Mouse (Mus musculus) lung, embryonic 16.5 days (tissue): ENCODE results near the gene Pilra. TPM values are rescaled to one million over a fixed set of nuclear protein-coding genes. Genes with fewer than 3 reads are reported as not detected.

ENCODE experiments used
- ATAC-seq: fragments of 200-750 bp; cut with Nextera tagmentation; 2 replicates; pipeline ENCODE4 v1.8.0; 2017; ENCODE audit warnings: low read depth, mild to moderate bottlenecking, moderate library complexity
- H3K27ac ChIP-seq: fragments of 300-500 bp; sonication (generic); 2 replicates; pipeline ENCODE4 v1.5.1; 2014; ENCODE audit warnings: mild to moderate bottlenecking, control low read depth, low read length
- H3K27me3 ChIP-seq: fragments of 300-500 bp; sonication (generic); 2 replicates; pipeline ENCODE4 v1.6.1; 2014; ENCODE audit warnings: low read depth, low read length, mixed read lengths; ENCODE audit not compliant: control insufficient read depth, insufficient read depth
- H3K36me3 ChIP-seq: fragments of 300-500 bp; sonication (generic); 2 replicates; pipeline ENCODE4 v1.6.1; 2014; ENCODE audit warnings: low read length; ENCODE audit not compliant: control insufficient read depth, insufficient read depth
- H3K4me1 ChIP-seq: fragments of 300-500 bp; sonication (generic); replicated peaks from 2 replicates; pipeline ENCODE4 v1.6.1; 2014; ENCODE audit warnings: low read length, mixed read lengths; ENCODE audit not compliant: control insufficient read depth, insufficient read depth
- H3K4me2 ChIP-seq: fragments of 300-500 bp; sonication (generic); 2 replicates; pipeline ENCODE4 v1.6.1; 2014; ENCODE audit warnings: low read depth, low read length, control low read depth
- H3K4me3 ChIP-seq: fragments of 300-500 bp; sonication (generic); 2 replicates; pipeline ENCODE4 v1.5.1; 2014; ENCODE audit warnings: mild to moderate bottlenecking, low read length, control low read depth
- H3K9ac ChIP-seq: fragments of 300-500 bp; sonication (generic); 2 replicates; pipeline ENCODE4 v1.6.1; 2014; ENCODE audit warnings: low read length, control low read depth
- H3K9me3 ChIP-seq: fragments of 300-500 bp; sonication (generic); 2 replicates; pipeline ENCODE4 v1.6.1; 2016; ENCODE audit warnings: low read length; ENCODE audit not compliant: control insufficient read depth
- WGBS: fragments of 180-500 bp; shearing (Covaris S2); extraction: QIAGEN DNeasy Blood & Tissue Kit; methylation state at CpG from one replicate; pipeline ENCODE4 v1.1.7; 2014; 5-methylcytosine and 5-hydroxymethylcytosine counted together
- polyA plus RNA-seq: library from polyadenylated mRNA; unstranded; fragments of >200 nt; fragmentation: Nextera tagmentation; extraction: Ambion mirVana; gene quantifications from 2 replicates; pipeline ENCODE4 v1.2.1, GENCODE M21; 2015

Pilra gene
- polyA plus RNA-seq, 1 experiment from 2014 or later, result 5.2 TPM

DNA sequence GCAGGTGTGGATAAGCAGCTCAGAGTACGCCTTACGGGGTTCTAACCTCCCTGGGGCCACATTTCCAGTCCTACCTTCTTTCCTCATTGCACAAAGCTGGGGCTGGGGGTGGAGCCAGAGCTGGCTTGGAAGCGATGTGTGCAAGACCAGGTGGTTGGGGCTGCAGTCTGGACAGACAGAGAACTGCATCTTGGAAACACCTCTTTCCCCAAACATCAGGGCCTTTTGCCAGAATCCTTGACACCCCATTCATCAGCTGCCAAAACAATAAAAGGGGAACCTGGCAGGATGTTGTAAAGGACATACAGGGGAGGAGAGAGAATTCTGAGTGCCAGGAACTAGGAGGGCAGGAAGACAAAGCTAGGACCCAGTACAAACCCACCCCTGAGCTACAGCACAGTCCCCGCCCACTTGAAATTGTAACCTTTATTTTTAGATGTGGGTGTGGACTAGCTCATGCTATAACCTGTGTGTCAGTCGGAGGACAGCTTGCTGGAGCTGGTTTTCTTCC lies 59.6 kb downstream of the Pilra start:
- peaks cover 18% of the 10 kb centered on the region for H3K4me1 ChIP-seq
- no peak overlapping the region for H3K4me3 ChIP-seq
- no peak overlapping the region for H3K4me2 ChIP-seq
- ATAC-seq, result peak; percentile 16; the same call in 1 of the 2 replicates
- no peaks in the 10 kb centered on the region for H3K27me3 ChIP-seq
- peaks cover 8% of the 10 kb centered on the region for H3K36me3 ChIP-seq
- WGBS, result 23% methylated on average over 5 of the region's 5 CpGs
- 0 out of 2 replicates have a peak overlapping the region, but pooled peaks have one; percentile 10 for H3K9ac ChIP-seq
- no peaks in the 10 kb centered on the region for H3K9me3 ChIP-seq
- peak overlapping the region; percentile 19; the same call in 1 of the 2 replicates for H3K27ac ChIP-seq

DNA sequence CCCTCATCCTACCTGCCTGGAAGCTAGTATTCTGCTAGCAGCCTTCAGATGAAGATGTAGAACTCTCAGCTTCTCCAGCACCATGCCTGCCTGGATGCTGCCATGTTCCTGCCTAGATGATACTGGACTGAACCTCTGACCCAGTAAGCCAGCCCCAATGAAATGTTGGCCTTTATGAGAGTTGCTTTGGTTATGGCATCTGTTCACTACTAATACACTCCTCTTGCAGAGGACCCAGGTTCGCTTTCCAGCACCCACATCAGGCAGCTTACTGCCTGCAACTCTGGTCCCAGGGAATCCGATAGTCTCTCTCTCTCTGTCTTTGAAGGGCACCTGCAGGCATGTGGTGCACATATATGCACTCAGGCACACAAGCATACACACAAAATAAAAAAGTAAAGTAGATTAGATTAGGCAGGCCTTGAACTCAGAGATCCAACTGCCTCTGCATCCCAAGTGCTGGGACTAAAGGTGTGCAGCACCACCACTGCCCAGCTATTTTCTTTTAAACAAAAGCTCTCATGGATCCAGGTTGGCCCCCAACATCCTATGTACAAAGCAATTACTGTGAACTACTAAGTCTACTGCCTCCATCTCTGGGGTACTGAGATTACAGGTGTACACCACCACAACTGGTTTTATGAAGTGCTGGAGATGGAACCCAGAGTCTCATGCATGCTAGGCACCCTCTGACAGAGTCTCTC lies 60.3 kb downstream of the Pilra start:
- 87% methylated on average over 2 of the region's 2 CpGs for WGBS
- no peak for ATAC-seq
- no peaks in the 10 kb centered on the region for H3K27me3 ChIP-seq
- no peaks in the 10 kb centered on the region for H3K9me3 ChIP-seq
- H3K4me1 ChIP-seq, result peaks cover 18% of the 10 kb centered on the region
- peak overlapping the region; percentile 19; the same call in 1 of the 2 replicates for H3K27ac ChIP-seq
- H3K4me2 ChIP-seq, result no peak overlapping the region
- H3K4me3 ChIP-seq, result no peak overlapping the region
- no peak overlapping the region for H3K9ac ChIP-seq
- H3K36me3 ChIP-seq, result peaks cover 4% of the 10 kb centered on the region; the same call in 1 of the 2 replicates

DNA sequence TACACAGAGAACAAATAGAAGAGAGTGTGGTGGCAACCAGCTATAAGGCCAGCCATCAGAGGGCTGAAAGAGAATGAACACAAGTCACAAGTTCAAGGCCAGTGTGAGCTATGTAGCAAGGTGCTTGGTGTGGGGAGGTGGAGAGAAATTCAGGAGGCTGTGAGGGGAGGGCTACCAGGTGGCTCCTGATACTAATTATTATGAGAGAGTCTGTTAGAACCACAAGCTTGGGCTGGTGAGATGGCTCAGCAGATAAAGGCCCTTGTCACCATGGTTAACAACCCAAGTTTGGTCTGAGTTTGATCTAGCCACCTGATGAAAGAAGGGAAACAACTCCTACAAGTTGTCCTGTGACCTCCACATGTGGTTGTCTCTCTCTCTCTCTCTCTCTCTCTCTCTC lies 63.3 kb downstream of the Pilra start:
- Histone ChIP-seq H3K27me3 (no peaks in the 10 kb centered on the region), H3K9ac (no peak overlapping the region), H3K36me3 (no peaks in the 10 kb centered on the region), H3K4me2 (no peak overlapping the region), H3K27ac (no peak overlapping the region), H3K9me3 (no peaks in the 10 kb centered on the region), H3K4me1 (peaks cover 3% of the 10 kb centered on the region; the same call in 1 of the 2 replicates), H3K4me3 (no peak overlapping the region)
- no peak for ATAC-seq

Other genes with a start within 250 kb of the Pilra start
- 30.4 and 30.7 TPM in 2 replicates for gene Mospd3, start 235.2 kb downstream of the Pilra start, polyA plus RNA-seq
- gene Pcolce, start 222.5 kb downstream of the Pilra start, polyA plus RNA-seq, result 119 and 123 TPM in 2 replicates
- gene Fbxo24, start 207.3 kb downstream of the Pilra start, polyA plus RNA-seq, result 0.13 and 0.15 TPM in 2 replicates
- 34.2 and 42.6 TPM in 2 replicates for gene Lrch4, start 207.2 kb downstream of the Pilra start, polyA plus RNA-seq
- 14.8 and 18.1 TPM in 2 replicates for gene Gm20605, start 207.1 kb downstream of the Pilra start, polyA plus RNA-seq
- 9.7 and 12.4 TPM in 2 replicates for gene Sap25, start 194.9 kb downstream of the Pilra start, polyA plus RNA-seq
- gene Irs3, start 190.6 kb downstream of the Pilra start, polyA plus RNA-seq, result 0.38 TPM in 1 of 2 replicates, not detected in the other
- 14.2 and 16.3 TPM in 2 replicates for gene Agfg2, start 151.6 kb downstream of the Pilra start, polyA plus RNA-seq
- 1.6 and 1.9 TPM in 2 replicates for gene Nyap1, start 94.7 kb downstream of the Pilra start, polyA plus RNA-seq
- 140 and 146 TPM in 2 replicates for gene Tsc22d4, start 90.6 kb downstream of the Pilra start, polyA plus RNA-seq
- 25.9 and 30.5 TPM in 2 replicates for gene Ppp1r35, start 57.4 kb downstream of the Pilra start, polyA plus RNA-seq
- 10.0 and 10.5 TPM in 2 replicates for gene Mepce, start 48.6 kb downstream of the Pilra start, polyA plus RNA-seq
- gene Zcwpw1, start 48.5 kb downstream of the Pilra start, polyA plus RNA-seq, result 24.3 and 26.8 TPM in 2 replicates
- 1.1 and 1.8 TPM in 2 replicates for gene Pilrb1, start 21.8 kb upstream of the Pilra start, polyA plus RNA-seq
- 1.1 and 1.5 TPM in 2 replicates for gene Pilrb2, start 35.5 kb upstream of the Pilra start, polyA plus RNA-seq
- 0.77 and 0.79 TPM in 2 replicates for gene Cyp3a13, start 85.3 kb upstream of the Pilra start, polyA plus RNA-seq
- gene Gjc3, start 126.8 kb upstream of the Pilra start, polyA plus RNA-seq, result 0.08 and 0.10 TPM in 2 replicates
- gene Azgp1, start 145.2 kb upstream of the Pilra start, polyA plus RNA-seq, result 1.1 TPM in 1 of 2 replicates, not detected in the other
- gene Smok3a, start 185.0 kb upstream of the Pilra start, polyA plus RNA-seq, result not detected in 2 replicates
- gene Smok3b, start 185.1 kb upstream of the Pilra start, polyA plus RNA-seq, result not detected in 2 replicates
- not detected in 2 replicates for gene Smok3c, start 216.9 kb upstream of the Pilra start, polyA plus RNA-seq
- 14.8 and 18.1 TPM in 2 replicates for gene Zkscan1, start 248.8 kb upstream of the Pilra start, polyA plus RNA-seq